Mouse (Mus musculus) testis, postnatal 14 days (tissue): ENCODE results near the gene Trp53tg5.

Experiments
- DNase-seq: peaks from one replicate; pipeline ENCODE4 v3.0.0; 2021; ENCODE audit warnings: low spot score

Gene Trp53tg5

GRCm38 (mm10) chr2:164473624-164474023, at the start of gene Trp53tg5:
Gene Trp53tg5 (minus strand): TSS chr2:164473724.
- DNase-seq: no peak

GRCm38 (mm10) chr2:164522280-164522679, 48.8 kb upstream of the Trp53tg5 start:
- no peak for DNase-seq

DNA sequence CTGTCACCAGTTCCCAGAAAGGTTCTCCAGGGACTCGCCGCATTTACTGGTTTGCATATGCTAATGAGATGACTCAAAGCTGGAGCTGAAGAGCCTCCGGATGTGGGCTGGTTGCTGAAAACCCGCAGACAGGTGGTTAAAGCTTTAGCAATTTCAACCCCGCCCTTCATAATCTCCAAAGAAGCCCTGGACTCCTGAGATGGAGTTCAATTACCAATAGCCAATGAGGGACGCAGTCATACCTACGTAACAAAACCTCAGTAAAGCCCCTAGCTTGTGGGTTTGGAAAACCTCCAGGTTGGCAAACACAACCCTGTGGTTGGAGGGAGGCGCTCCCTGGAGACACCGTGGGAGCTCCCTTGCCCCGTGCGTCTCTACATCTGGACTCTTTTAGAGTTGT, 48.3 kb upstream of the Trp53tg5 start:
- DNase-seq: no peak

- no peak for DNase-seq
These were observed 47.3 kb upstream of the Trp53tg5 start for GRCm38 (mm10) chr2:164520782-164521181.

DNA sequence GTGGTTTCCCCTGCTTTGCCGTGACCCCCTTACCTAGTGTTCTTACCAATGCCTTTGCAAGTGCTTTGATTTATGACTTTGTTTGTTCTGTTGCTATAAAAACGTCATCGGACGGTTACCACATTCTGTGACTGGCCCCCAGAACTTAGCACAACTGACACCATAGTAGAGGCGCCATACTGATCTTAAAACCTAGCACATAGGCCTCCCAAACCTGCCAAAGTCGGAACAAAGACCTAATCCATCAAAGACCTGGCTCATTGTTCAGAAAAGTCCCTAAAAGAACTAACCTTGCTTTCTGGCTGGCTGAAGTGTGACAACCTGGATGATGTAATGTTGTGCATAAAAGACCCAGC, 45.6 kb upstream of the Trp53tg5 start:
- DNase-seq: no peak

DNA sequence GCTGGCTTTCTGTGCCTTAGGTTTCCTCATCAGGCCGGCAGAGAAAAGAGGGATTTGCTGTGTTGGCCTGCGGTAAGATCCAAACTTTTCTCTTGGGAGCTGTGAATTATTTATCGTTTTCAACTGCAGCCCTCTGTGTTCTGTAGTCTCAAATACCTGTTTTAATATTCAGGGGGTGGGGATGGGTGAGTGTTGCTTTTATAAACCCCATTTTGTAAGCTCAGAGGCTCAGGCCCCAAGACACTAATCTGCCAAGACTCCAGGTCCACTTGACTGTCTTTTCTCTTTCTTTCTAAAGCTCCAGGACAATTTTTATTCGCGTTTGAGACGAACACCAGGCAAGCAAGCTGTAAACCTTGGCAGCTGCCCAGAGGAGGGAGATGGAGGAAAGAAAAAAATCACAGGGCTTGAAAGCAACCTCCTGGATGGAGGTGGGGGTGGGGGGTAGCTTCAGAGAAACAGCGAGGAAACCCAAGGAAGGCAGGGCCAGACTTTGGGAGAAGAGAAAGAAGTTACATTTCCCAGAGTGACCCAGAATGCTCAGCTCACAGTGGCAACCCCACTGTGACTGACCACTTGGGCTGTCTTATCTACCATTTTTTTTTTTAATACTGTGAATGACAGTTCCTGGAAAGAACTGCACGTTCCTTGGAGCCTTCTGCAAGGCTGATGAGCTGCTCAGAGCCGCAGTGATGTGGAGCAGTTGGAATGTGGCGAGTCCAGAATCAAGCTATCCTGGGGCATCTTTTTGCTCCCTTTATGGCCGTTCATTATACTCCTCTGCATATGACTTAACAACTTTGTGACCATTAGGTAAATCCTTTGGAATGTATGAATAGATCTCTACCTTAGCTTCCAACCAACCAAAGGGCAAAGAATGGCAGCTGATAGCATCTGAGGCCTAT, 45.0 kb upstream of the Trp53tg5 start:
- DNase-seq: no peak

DNA sequence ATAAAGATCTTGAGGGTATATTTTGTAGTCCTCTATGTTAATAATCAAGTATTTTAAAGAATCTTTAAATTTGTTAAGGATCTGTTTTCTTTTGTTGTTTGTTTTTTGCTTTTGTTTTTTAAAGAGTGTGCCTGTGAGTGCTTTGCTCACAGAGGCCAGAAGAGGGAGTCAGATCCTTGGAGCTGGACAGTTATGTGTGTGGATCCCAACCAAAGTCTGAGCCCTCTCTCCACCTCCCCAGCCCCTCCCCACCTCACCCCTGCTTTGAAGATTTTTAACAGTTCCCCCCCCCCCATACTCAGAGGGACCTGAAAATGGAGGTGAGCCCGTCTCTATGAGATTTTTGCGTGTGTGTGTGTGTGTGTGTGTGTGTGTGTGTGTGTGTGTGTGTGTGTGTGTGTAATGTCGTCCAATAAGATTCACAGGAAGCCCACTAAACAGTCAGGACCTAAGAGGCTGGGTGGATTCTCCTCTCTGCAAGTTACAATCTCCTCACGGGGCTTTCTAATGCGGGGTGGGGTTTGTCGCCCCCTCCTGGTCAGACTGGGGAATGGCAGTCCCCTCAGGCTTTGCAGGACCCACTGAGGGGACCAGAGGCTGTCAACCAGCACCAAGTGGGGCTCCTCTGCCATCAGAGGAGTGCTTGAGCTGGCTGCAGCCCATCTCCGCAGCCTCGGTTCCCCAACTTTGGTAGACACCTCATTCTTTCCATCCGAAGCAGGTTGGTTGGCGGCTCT, 44.1 kb upstream of the Trp53tg5 start:
- peak; percentile 66 for DNase-seq

- no peak for DNase-seq
These were observed 43.1 kb upstream of the Trp53tg5 start for GRCm38 (mm10) chr2:164516592-164516991.

DNA sequence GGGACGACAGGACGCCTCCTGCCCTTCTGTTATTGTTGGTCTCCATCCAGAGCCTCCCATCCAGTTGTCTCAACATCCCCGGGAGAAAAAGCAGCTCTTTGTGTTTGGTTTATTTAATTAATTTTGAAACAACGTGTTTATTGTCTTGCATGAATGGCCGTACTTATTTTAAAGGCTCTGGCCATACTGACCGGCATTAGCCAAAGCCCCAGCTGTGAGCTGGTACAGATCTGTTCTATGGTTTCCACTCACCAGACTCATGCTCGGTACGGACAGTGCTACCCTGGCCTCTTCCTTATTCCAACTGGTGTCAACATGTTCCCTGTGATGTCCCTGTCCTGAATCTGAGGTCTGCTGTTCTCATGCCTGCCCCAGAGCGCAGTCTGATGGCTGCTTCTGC, 42.4 kb upstream of the Trp53tg5 start:
- no peak for DNase-seq

DNA sequence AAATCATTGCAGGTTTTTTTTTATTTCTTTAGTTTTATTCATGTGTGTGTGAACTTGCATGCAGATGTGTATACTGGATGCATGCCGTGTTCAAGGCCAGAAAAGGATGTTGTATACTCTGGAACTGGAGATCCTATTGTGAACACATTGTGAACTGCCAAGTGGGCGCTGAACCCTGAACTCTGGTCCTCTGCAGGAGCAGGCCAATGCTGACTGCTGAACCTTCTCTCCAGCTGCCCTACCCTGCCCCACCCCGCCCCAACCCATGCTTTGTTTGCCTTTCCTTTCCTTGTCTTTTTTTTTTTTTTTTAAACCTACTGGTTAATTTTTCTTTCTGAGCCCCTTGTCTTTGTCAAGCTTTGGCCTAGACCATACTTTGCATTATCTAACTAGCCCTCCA, 41.4 kb upstream of the Trp53tg5 start:
- DNase-seq: no peak

GRCm38 (mm10) chr2:164513389-164513788, 39.9 kb upstream of the Trp53tg5 start:
- no peak for DNase-seq

GRCm38 (mm10) chr2:164512121-164512909, 38.8 kb upstream of the Trp53tg5 start:
- DNase-seq: no peak

GRCm38 (mm10) chr2:164510621-164511190, 37.2 kb upstream of the Trp53tg5 start:
- DNase-seq: no peak

- DNase-seq: no peak
These were observed 34.3 kb upstream of the Trp53tg5 start for GRCm38 (mm10) chr2:164507811-164508210.

- no peak for DNase-seq
These were observed 32.3 kb upstream of the Trp53tg5 start for GRCm38 (mm10) chr2:164505619-164506347.

DNA sequence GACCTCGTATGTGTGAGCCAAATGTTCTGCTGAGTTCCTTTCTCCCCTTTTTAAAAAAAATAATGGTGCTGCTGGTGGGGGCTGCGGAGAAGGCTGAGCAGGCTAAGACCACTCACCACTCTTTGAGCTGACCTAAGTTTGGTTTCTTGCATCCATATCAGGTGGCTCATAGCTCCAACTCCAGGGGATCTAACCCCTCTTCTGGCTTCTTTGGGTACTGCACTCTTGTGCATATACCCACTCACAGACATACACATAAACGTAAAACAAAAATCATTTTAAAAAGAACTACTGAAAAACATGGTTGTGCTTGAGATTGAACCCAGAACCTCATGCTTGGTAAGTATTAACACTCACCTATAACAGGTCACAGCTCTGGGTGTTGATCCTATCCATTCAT, 31.4 kb upstream of the Trp53tg5 start:
- DNase-seq: no peak

DNA sequence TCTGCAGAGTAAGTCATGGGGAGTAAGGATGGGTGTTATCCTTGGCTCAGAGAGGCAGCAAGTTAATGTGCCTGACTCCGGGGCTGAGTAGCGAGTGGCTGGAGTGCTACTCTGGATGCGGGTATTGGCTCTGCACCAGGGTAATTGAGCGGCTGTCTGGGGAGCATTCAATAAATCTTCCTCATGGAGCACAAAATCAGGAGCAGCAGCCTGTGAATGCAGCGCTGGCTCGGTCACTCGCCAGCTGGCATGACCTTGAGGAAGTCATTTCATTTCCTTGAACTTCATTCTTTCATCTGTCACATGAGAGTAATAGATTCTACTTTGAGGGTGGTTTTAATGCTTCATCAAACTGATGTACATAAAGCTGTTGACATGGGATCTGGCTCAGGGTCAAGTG, 27.0 kb upstream of the Trp53tg5 start:
- no peak for DNase-seq

- no peak for DNase-seq
These were observed 25.8 kb upstream of the Trp53tg5 start for GRCm38 (mm10) chr2:164499317-164499716.

- DNase-seq: no peak
These were observed 24.3 kb upstream of the Trp53tg5 start for GRCm38 (mm10) chr2:164497691-164498268.

DNA sequence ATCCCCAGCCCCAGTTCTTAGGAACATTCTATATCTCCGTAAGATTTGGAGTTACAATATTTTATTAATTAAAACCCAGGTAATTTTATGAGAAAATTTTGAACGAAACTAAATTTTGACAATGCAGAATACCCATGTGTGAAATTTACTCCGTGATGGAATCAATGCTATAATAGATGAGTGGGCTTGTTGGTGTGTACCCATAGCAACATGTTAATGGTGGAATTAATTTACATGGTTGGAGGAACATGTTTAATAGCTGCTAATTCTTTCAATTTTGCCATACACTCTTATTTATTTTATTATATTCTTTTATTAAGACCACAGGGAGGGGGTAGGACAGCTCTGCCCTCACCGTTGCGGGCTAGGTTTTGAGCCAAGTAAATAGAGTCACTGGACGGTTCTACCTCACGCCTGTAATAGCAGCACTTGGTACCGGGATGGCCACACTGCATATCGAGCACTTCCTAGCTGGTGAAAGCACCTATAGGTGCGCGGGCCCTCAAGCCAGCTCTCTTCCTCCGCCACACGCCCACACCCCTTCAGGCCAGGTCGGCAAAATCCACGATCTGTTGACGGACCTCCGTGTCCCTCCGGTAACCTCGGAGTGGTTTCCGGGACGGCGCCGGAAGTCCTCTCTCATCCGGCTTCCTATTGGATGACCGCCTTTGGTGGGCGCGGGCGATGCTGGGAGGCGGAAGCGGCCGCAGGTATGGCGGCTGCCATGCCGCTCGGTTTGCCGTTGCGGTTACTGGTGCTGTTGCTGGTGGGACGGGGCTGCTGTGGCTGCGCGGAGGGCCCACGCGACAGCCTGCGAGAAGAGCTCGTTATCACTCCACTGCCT, 23.5 kb upstream of the Trp53tg5 start, which contains the start of gene Pigt:
Gene Pigt (plus strand): TSS at position 674 of the 844 bp plus-strand sequence.
- peak; percentile 90 for DNase-seq
